Mouse (Mus musculus) c-Kit-positive CD71-positive TER-119-negative erythroid progenitor cells, embryonic 14.5 days (primary cell): ENCODE results near the gene Tssc4.

ENCODE experiments used
- DNase-seq: peaks from one replicate; pipeline ENCODE4 v3.0.0-alpha.2; 2013; ENCODE audit warnings: low read depth

Tssc4 gene

DNA sequence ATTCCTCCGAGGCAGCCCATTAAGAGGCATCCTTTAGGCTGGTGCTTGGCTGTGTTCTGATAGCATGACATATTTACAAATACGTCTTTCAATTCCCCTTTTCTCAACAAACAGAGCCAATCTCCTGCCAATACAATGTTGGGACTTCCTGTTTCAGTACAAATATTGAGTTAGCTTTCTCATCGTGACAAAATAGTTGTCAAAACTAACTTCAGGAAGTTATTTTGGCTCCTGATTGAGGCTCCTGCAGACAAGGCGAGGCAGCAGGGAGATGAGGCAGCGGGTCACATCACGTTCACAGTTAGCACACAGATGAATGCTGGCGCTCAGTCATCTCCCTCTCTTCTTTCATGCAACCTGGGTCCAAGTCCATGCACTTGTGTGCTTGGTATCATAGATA, 22.7 kb upstream of the Tssc4 start:
- DNase-seq = no peak

GRCm38 (mm10) chr7:143049331-143049730, 19.7 kb upstream of the Tssc4 start:
- no peak for DNase-seq

DNA sequence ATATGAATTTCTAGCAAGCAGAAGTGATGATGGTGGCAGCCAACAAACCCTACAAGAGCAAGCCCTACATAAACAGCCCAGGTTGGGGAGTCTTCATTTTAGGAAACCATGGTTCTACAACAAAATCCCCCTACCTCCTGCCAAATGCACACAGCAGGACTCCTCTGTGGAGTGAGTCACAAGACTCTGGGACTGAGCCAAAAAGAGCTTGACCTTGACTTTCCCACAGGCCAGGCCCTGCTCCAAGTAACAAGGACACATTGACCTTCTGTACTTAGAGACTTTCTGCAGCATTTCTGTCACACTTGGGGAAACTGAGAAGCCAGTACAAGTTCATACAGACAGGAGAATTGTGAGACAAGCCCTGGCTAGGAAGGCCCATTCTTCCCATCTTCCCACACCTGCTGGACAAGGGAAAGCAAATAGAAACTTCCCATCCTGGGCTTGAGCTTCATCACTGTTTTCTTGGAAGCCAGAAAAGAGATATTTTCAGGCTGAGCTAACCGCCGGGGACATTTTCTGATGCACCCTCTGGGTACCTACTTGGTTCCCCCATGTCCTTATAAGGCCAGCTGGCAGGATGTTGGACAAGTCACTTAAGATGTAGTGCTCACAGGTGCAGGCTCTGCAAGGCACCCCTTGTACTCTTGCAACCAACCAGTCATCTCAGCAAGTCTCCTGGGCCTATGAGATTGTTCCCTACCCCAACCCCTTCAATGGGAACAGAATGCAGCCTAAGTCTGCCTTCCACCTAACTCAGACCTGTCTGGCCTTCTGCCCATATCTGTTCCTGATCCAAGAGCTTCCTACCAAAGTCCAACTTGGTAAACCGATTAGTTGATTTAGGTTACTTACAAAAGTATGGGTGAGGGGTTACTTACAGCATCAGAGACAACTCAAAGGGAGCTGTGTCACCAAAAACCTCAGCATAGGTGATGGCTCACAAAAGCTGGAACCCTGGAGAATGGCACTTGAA, 18.9 kb upstream of the Tssc4 start:
- no peak for DNase-seq

DNA sequence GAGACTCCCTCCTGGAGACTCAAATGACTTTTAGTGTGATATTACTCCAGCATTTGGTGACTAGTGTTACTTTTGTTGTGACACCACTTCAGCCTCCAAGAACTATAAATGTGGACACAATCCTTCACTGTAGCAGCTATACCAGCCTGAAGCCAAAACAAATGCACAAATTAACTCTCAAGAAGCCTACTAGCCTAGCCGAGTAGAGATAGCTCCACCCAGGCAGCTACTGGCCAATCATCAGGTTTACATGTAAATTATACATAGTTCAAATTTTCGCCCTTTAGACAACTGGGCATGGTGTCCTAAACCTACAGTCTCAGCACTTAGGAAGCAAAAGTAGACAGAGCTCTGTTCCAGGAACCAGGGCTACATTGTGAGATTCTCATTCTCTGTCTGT, 17.7 kb upstream of the Tssc4 start:
- no peak for DNase-seq

DNA sequence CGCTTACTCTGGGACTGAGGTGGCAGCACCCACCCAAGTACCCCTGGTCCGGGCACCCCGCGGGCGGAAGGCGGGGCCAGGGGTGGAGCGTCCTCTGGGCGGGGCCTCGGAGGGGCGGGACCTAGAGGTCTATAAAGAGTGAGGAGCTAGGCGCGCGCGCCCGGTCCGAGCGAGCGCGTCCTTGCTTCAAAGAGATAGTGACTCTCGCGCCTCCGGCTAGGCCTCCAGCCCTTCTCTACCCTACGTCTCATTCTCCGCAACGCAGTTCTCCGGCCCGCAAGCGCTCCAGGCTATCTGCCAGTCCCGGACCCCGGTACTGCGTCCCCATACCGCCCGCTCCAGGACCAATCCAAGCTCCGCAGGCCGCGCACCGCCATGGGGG, 16.4 kb upstream of the Tssc4 start, which contains the start of gene Cd81:
TSS of gene Cd81 (plus strand) at position 114 of the 382 bp plus-strand sequence.
- peak; percentile 73 for DNase-seq

DNA sequence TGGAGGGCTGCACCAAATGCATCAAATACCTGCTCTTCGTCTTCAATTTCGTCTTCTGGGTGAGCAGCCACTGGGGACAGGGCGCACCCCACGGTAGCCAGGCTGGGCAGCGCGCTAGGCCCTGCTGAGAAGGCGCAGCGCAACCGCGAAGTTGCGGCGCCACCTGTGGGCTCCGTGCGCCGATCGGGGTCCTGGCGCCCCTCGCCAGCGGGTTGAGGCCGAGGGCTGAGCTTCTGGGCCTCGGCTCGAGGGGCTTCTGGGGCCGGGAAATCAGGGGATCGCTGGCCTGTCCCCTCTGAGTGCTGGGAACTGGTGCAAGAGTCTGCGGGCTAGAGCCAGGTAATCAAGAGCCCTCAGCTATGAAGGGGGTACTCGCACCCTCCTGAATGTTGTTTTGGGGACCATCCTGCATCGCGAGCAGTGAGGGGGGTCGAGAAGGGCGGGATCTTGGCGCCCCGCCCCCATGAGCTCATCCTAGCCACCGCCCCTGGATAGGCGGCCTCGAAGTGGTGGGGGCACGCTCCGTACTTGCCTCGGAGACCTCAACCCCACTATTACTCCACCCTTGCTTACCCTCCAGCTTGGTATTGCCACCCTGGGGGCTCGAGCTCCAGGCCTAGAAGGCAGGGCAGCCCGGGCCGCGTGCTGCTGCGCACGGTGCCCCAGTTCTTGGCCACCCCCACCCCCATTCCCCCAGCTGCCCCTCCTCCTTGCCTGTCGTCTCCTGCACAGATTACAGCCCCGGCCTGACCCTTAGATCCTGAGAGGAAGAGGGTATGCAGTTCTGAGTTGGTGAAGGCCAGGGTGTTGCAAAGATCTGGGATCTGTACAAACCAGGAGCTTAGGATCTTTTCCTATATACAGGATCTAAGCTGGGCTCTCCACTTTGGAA, 15.8 kb upstream of the Tssc4 start:
- DNase-seq = no peak

- no peak for DNase-seq
Observed at GRCm38 (mm10) chr7:143053961-143054611, 15.0 kb upstream of the Tssc4 start.

DNA sequence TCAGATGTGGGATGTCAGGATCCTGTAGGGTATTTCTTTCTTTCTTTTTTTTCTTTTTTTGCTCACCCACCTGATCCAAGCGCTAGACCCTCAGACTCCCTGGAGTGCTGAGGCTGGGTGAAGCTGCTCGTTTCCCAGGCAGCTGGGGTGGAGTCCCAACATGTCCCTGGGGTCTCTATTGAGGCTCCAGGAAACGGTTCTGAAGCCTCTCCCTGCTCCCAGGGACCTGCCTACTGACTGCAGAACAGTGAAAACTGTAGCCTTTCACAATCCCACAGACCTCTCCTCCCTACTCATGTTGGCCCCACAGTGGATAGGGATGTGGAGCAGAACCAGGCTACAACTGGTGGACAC, 14.5 kb upstream of the Tssc4 start:
- no peak for DNase-seq

GRCm38 (mm10) chr7:143055001-143055400, 14.0 kb upstream of the Tssc4 start:
- no peak for DNase-seq

DNA sequence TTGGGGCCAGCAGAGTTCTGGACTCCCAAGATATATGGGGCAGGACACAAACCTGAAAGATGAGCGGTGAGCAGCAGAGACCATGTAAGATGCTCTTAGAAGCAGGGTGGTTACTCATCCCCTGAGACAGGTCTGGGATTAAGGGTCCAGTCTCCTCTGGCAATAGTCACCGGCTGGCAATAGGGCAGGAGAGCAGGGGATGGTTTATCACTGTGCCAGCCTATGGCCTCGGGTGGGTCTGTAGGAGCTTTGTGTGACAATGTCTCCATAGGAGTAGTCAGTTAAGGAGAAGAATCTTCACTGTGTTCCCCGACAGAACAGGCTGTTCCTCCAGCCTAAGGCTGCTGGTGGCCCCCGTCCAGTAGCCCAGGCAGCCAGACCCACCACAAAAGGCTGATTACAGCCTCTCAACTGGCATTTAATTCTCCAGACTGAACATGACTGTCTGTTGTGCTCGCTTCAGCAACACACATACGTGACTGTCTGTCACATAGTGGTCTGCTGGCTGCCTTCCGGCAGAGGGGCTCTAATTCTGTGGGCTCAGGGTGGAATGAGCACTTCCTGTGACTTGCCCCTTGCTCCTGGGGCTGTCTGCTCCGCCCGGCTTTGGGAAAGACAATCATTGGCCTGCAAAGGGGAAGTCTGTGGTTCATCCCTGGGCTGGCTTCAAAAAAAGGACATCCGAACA, 13.4 kb upstream of the Tssc4 start:
- DNase-seq = no peak

GRCm38 (mm10) chr7:143057023-143057422, 12.0 kb upstream of the Tssc4 start:
- DNase-seq = no peak

DNA sequence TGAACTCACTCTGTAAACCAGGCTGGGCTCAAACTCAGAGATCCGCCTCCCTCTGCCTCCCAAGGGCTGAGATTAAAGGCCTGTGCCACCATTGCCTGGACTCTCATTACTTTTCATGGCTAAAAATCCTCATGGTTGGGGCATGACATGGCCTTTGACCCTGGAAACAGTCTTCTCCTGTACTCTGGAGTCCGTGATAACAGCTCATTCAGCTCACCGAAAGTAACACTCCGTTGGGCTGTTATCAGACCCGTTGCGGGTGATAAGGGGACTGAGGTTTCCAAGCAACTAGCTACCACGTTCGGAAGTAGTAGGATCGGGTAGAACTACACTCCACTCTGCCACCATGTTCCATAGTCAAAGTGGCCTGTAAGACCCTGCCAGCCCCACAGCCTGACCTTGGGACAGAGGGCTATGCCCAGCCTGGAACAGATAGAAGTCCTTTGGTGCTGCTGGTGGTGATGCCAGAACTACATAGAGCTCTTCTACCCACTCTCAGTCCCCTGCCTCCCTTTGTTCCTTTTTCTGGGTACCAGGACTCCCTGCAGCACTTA, 11.3 kb upstream of the Tssc4 start:
- peak; percentile 69 for DNase-seq

- DNase-seq = no peak
Observed at GRCm38 (mm10) chr7:143058221-143058697, 10.8 kb upstream of the Tssc4 start.

GRCm38 (mm10) chr7:143059202-143059870, 9.7 kb upstream of the Tssc4 start:
- DNase-seq = no peak

GRCm38 (mm10) chr7:143062704-143063103, 6.3 kb upstream of the Tssc4 start:
- no peak for DNase-seq

DNA sequence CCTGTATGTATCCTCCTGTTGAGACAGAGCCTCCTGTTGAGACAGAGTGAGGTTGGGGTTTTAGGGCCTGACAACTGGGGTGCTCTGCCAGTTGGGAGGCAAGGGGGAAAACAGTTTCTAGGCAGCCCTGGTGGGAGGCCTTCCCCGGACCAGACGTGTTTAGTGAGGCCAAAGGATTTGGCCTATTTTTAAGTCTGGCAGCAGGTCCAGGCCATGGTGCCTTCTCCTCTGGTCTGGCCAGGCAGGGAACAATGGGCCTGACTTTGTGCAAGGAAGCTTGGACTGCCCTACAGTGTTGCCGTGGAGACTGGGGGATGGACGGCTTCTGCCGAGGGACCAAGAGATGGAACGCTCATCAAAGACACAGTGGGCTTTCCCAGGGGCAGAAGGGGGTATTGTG, 4.8 kb upstream of the Tssc4 start:
- no peak for DNase-seq

DNA sequence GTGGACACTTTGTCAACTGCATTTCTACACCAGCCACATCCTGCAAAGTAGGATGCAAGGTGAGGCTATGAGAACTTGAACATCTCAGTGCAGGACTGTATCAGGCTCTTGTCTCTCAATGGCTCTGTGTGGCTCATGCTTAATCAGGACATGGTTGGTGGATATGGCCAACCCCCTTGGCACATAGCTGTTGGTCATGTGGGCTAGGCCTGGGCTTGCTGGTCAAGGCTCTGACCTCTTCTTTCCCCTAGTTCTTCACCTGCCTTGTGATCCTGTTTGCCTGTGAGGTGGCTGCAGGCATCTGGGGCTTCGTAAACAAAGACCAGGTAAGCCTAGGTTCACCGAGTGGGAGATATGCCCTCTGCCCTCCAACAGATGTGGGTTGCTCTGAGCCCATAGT, 3.4 kb upstream of the Tssc4 start:
- DNase-seq = no peak

DNA sequence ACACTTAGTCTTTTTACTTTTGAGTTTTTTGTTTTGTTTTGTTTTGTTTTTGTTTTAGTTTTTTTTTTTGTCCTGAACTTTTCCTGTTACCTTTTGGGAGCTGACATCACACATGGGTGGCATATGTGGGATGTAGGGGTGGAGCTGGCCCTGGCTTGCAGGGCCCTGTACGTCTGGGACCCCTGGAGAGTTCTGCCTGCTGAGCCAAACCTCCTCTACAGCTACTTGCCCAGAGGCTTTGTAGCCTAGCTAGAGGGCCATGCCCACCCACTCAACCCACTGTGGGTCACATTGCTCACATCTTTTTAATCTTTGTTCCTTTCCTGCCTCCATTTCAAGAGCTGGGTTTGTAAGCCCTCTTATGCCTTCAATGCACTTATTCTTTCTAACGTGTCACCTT, 1.6 kb upstream of the Tssc4 start:
- DNase-seq = no peak

DNA sequence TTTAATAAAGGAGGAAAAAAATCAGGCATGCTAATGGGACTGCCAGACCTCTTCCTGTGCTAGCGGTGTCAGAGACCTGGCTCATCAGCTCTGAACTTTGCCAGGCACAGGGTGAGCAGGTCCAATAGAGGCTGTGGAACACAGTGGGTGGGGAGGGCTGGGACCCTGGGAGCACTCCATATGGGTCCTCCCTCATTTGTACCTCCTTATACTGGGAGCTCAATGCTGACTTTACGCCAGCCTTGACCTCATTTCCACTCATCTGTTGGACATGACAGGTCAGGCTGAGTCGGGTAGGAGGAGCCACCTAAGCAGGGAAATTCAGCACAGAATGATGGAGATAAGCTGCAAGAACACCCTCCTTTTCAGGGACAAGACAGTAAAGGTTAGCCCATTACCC, 1.2 kb upstream of the Tssc4 start:
- no peak for DNase-seq

DNA sequence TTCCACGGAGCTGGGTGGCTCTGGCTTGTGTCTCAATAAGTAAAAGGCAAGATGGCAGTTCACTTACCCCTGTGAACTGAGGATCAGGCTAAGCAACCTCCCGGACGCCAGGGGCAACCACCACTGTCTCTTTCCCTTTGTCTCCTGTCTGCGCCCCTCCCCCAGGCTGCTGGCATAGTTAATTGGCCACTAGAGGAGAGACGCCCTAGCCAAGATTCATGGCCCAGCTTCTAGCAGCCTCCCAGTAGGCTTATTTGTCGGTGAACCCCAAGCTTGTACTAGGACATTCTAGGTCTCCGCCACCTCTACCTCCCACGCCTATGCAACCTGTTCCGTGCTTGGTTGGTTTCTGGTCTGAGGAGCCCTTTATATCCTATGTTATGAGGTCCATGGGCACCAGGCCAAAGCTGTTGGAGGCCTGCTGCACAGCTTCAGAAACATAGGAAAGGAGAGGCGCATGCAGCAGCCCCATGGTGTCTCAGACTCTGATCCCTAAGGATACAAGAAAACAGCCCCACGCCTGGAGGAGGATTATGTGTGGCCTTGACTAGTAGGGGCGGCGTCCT, 650 bp upstream of the Tssc4 start:
- DNase-seq = no peak
